In genomic region chr2:33666388-33666945, GRCm38 (mm10) we compare ENCODE assay signal across 25 mouse cellular contexts. TPM values are rescaled to one million over a fixed set of nuclear protein-coding genes. Genes with fewer than 3 reads are reported as not detected.
A peak's percentile ranks its signal among the peaks of the same experiment; 100 is the strongest.
DNase-seq lines count a peak whose midpoint lies in the region; ATAC-seq and TF ChIP-seq lines count a peak whose summit lies in the region.
"Had no signal": no experiment of that assay in that cellular context is flagged by ENCODE, and none has a peak within 500 bp of the region (broad histone marks: within the 10 kb centered on the region; RNA-seq: fewer than 3 reads in every experiment).

No protein-coding gene starts in this region.

- H3K4me3 ChIP-seq in lung, embryonic 14.5 days (ENCODE audit: low read depth, low read length): no peak overlapping the region
- H3K4me3 ChIP-seq: heart, embryonic 13.5 days; kidney, embryonic 15.5 days; limb, embryonic 13.5 days; liver, embryonic 12.5 days; midbrain, embryonic 15.5 days; neural tube, embryonic 12.5 days had no signal

- peaks cover 15% of the 10 kb centered on the region; the same call in 1 of the 2 replicates for H3K4me1 ChIP-seq in lung, embryonic 14.5 days (ENCODE audit: insufficient read depth)
- H3K4me1 ChIP-seq: midbrain, embryonic 15.5 days had no signal

- H3K36me3 ChIP-seq in lung, embryonic 14.5 days (ENCODE audit: insufficient read depth): no peaks in the 10 kb centered on the region
- H3K36me3 ChIP-seq: G1E; heart, embryonic 13.5 days; kidney, embryonic 15.5 days; limb, embryonic 13.5 days; liver, embryonic 12.5 days; midbrain, embryonic 15.5 days; neural tube, embryonic 12.5 days had no signal

- no peak overlapping the region for H3K4me2 ChIP-seq in lung, embryonic 14.5 days
- H3K4me2 ChIP-seq: kidney, embryonic 15.5 days; liver, embryonic 12.5 days; midbrain, embryonic 15.5 days; neural tube, embryonic 12.5 days had no signal

- DNase-seq in embryo, embryonic 10 days (ENCODE audit: low spot score): peak; percentile 54
- DNase-seq in embryo, embryonic 9.5 days (ENCODE audit: extremely low spot score): no peak
- DNase-seq in lung, embryonic 14.5 days: peak; percentile 44
- no peak for DNase-seq in lung, adult 18-20 months
- peak; percentile 62 for DNase-seq in R1 (ENCODE audit: low read depth, low spot score)
- DNase-seq in mesoderm, embryonic 11.5 days (ENCODE audit: low read depth, low spot score): peak; percentile 41
- no peak for DNase-seq in gastrocnemius, adult 18-20 months (ENCODE audit: low spot score)
- DNase-seq: adrenal gland, adult 8-10 months; cerebellum, adult 18-20 months; cerebellum, postnatal 14 days; heart, postnatal 14 days; kidney, adult 11 months; lung, adult 2 months; thymus, postnatal 25 days had no signal

- no peak overlapping the region for H3K9ac ChIP-seq in lung, embryonic 14.5 days
- H3K9ac ChIP-seq: heart, embryonic 13.5 days; kidney, embryonic 15.5 days; limb, embryonic 13.5 days; liver, embryonic 12.5 days; midbrain, embryonic 15.5 days; neural tube, embryonic 12.5 days had no signal

- no peaks in the 10 kb centered on the region for H3K27me3 ChIP-seq in lung, embryonic 14.5 days (ENCODE audit: insufficient read depth, low read length)
- H3K27me3 ChIP-seq: limb, embryonic 13.5 days; midbrain, embryonic 15.5 days; neural tube, embryonic 12.5 days had no signal

- no peaks in the 10 kb centered on the region for H3K9me3 ChIP-seq in lung, embryonic 14.5 days (ENCODE audit: low read depth, low read length)
- H3K9me3 ChIP-seq: G1E; heart, embryonic 13.5 days; kidney, embryonic 15.5 days; limb, embryonic 13.5 days; liver, embryonic 12.5 days; midbrain, embryonic 15.5 days; neural tube, embryonic 12.5 days had no signal

- no peak for ATAC-seq in lung, embryonic 14.5 days (ENCODE audit: insufficient read depth)
- ATAC-seq: activated CD4-positive, CD25-positive, alpha-beta regulatory T cell, adult 4 months; liver, embryonic 12.5 days; midbrain, embryonic 15.5 days; Patski had no signal

- WGBS in lung, embryonic 14.5 days: 15% methylated on average over 11 of the region's 11 CpGs

- TF ChIP-seq CTCF in lung, embryonic 14.5 days (IDR thresholded peaks at IDR 0.05; ENCODE audit: low read depth): no peak

- no peak overlapping the region for H3K27ac ChIP-seq in lung, embryonic 14.5 days (ENCODE audit: low read depth)
- H3K27ac ChIP-seq: heart, embryonic 13.5 days; kidney, embryonic 15.5 days; liver, embryonic 12.5 days; midbrain, embryonic 15.5 days; neural tube, embryonic 12.5 days had no signal

RNA-seq across cellular contexts. Expression of gene Lmx1b, which starts 26.2 kb away (rescaled TPM):
- 0.09 TPM in 1 of 2 replicates, not detected in the other for polyA plus RNA-seq in lung, embryonic 14.5 days (2014; fragmentation: Nextera tagmentation; extraction: Ambion mirVana)
- total RNA-seq in gastrocnemius, adult 18-20 months (2021): under 1 TPM; 0.05 to 0.21 TPM
- total RNA-seq: megakaryocyte, adult 5-6 weeks had no signal
- polyA plus RNA-seq: activated CD4-positive, CD25-positive, alpha-beta regulatory T cell, adult 4 months; G1E; heart, embryonic 13.5 days; liver, embryonic 12.5 days; spleen, adult 2 months had no signal

Comparison
In these comparisons a context has a peak if more than half of its experiments do, and no peak if none do; other contexts are left out.
1. DNase-seq: peak in embryo, embryonic 10 days (single experiment), lung, embryonic 14.5 days (single experiment), R1 (single experiment) and mesoderm, embryonic 11.5 days (single experiment); none in embryo, embryonic 9.5 days (single experiment), lung, adult 18-20 months (0 of 2) and gastrocnemius, adult 18-20 months (single experiment).